Mouse (Mus musculus) spleen, adult 2 months (tissue): ENCODE results near the gene Gtse1. TPM values are rescaled to one million over a fixed set of nuclear protein-coding genes. Genes with fewer than 3 reads are reported as not detected.

Experiments used
- DNase-seq, 2 experiments: peaks; one replicate each; pipeline versions ENCODE4 v3.0.0 to v3.0.0-alpha.2; 2012 to 2021; ENCODE audit warnings: low spot score in 2 of 2, low read depth in 1 of 2
- H3K27ac ChIP-seq: fragments of 200-500 bp; 2 replicates; pipeline ENCODE4 v1.5.1; 2012; ENCODE audit warnings: low read length, inconsistent platforms; ENCODE audit not compliant: insufficient read depth
- H3K27me3 ChIP-seq: fragments of 200-500 bp; 2 replicates; pipeline ENCODE4 v1.6.1; 2012; ENCODE audit warnings: mild to moderate bottlenecking, moderate library complexity, low read length, inconsistent platforms; ENCODE audit not compliant: control insufficient read depth, insufficient read depth
- H3K36me3 ChIP-seq: fragments of 200-500 bp; 2 replicates; pipeline ENCODE4 v1.6.1; 2012; ENCODE audit warnings: mild to moderate bottlenecking, low read length, inconsistent platforms; ENCODE audit not compliant: control insufficient read depth, insufficient read depth
- H3K4me1 ChIP-seq: fragments of 200-500 bp; 2 replicates; pipeline ENCODE4 v1.6.1; 2011; ENCODE audit warnings: inconsistent platforms; ENCODE audit not compliant: control insufficient read depth, insufficient read depth, insufficient read length
- H3K4me3 ChIP-seq: fragments of 200-500 bp; 2 replicates; pipeline ENCODE4 v1.5.1; 2011; ENCODE audit warnings: mild to moderate bottlenecking, inconsistent platforms; ENCODE audit not compliant: insufficient read depth, insufficient read length; ENCODE audit errors: extremely low read depth
- CTCF ChIP-seq: fragments of 200-500 bp; IDR thresholded peaks from 2 replicates; pipeline ENCODE4 v1.5.1; 2011; ENCODE audit warnings: mild to moderate bottlenecking, inconsistent platforms; ENCODE audit not compliant: insufficient read depth, insufficient read length, insufficient replicate concordance; ENCODE audit errors: extremely low read depth
- POLR2A ChIP-seq: fragments of 200-500 bp; IDR thresholded peaks from 2 replicates; pipeline ENCODE4 v1.6.1; 2011; ENCODE audit warnings: low read depth, low read length, inconsistent platforms
- WGBS: fragments of 180-500 bp; shearing (Covaris S2); methylation state at CpG from one replicate; pipeline ENCODE4 v1.1.7; 2018; 5-methylcytosine and 5-hydroxymethylcytosine counted together
- polyA plus RNA-seq: library from polyadenylated mRNA; depleted of rRNA; stranded (reverse); fragments of >200 nt; gene quantifications from 2 replicates; pipeline ENCODE4 v1.2.3, GENCODE M21; 2012

The Gtse1 gene
- polyA plus RNA-seq, 1 experiment = 5.2 TPM

- H3K27me3 ChIP-seq = no peaks in the 10 kb centered on the region
- no peaks in the 10 kb centered on the region for H3K4me1 ChIP-seq
- peaks cover 26% of the 10 kb centered on the region for H3K36me3 ChIP-seq
- H3K27ac ChIP-seq = no peak overlapping the region
- WGBS = 87% methylated on average over 13 of the region's 13 CpGs
- no peak overlapping the region for H3K4me3 ChIP-seq
- DNase-seq = no peak
- TF ChIP-seq CTCF (no peak), POLR2A (no peak)
Measured at GRCm38 (mm10) chr15:85892498-85893118, 33.1 kb downstream of the Gtse1 start.

- no peaks in the 10 kb centered on the region for H3K4me1 ChIP-seq
- peaks cover 25% of the 10 kb centered on the region for H3K36me3 ChIP-seq
- no peak for TF ChIP-seq POLR2A
- no peak for TF ChIP-seq CTCF
- DNase-seq = no peak
- no peak overlapping the region for H3K27ac ChIP-seq
- H3K4me3 ChIP-seq = no peak overlapping the region
- no peaks in the 10 kb centered on the region for H3K27me3 ChIP-seq
- 91% methylated on average over 7 of the region's 7 CpGs for WGBS
Measured at GRCm38 (mm10) chr15:85893871-85894270, 34.3 kb downstream of the Gtse1 start.

GRCm38 (mm10) chr15:85896284-85896683, 36.7 kb downstream of the Gtse1 start:
- DNase-seq = peak; percentile 48 to 78
- Histone ChIP-seq H3K27ac (no peak overlapping the region), H3K27me3 (no peaks in the 10 kb centered on the region), H3K4me1 (no peaks in the 10 kb centered on the region), H3K36me3 (peaks cover 15% of the 10 kb centered on the region), H3K4me3 (no peak overlapping the region)
- TF ChIP-seq POLR2A = no peak
- peak; percentile 88; the same call in 1 of the 2 replicates for TF ChIP-seq CTCF
- 26% methylated on average over 8 of the region's 8 CpGs for WGBS

- H3K4me3 ChIP-seq = no peak overlapping the region
- no peaks in the 10 kb centered on the region for H3K4me1 ChIP-seq
- H3K27ac ChIP-seq = no peak overlapping the region
- no peak for TF ChIP-seq POLR2A
- TF ChIP-seq CTCF = no peak
- no peaks in the 10 kb centered on the region for H3K27me3 ChIP-seq
- H3K36me3 ChIP-seq = peaks cover 15% of the 10 kb centered on the region
- WGBS = 88% methylated on average over 10 of the region's 10 CpGs
- DNase-seq = no peak
Measured at GRCm38 (mm10) chr15:85897113-85897512, 37.6 kb downstream of the Gtse1 start.

GRCm38 (mm10) chr15:85899396-85899795, 39.9 kb downstream of the Gtse1 start:
- H3K4me1 ChIP-seq = no peaks in the 10 kb centered on the region
- DNase-seq = no peak
- WGBS = 92% methylated on average over 6 of the region's 6 CpGs
- H3K36me3 ChIP-seq = peaks cover 10% of the 10 kb centered on the region
- no peak overlapping the region for H3K27ac ChIP-seq
- TF ChIP-seq CTCF (no peak), POLR2A (no peak)
- no peaks in the 10 kb centered on the region for H3K27me3 ChIP-seq
- no peak overlapping the region for H3K4me3 ChIP-seq

- Histone ChIP-seq H3K36me3 (peaks cover 6% of the 10 kb centered on the region), H3K27ac (no peak overlapping the region), H3K4me3 (no peak overlapping the region), H3K27me3 (no peaks in the 10 kb centered on the region), H3K4me1 (no peaks in the 10 kb centered on the region)
- WGBS = 86% methylated on average over 8 of the region's 8 CpGs
- no peak for DNase-seq
- TF ChIP-seq POLR2A (no peak), CTCF (no peak)
Measured at GRCm38 (mm10) chr15:85900318-85900717, 40.8 kb downstream of the Gtse1 start.

GRCm38 (mm10) chr15:85900801-85901200, 41.3 kb downstream of the Gtse1 start:
- H3K36me3 ChIP-seq = peaks cover 6% of the 10 kb centered on the region
- H3K4me3 ChIP-seq = no peak overlapping the region
- H3K27ac ChIP-seq = no peak overlapping the region
- DNase-seq = no peak
- 86% methylated on average over 12 of the region's 12 CpGs for WGBS
- TF ChIP-seq CTCF (no peak), POLR2A (no peak)
- H3K27me3 ChIP-seq = no peaks in the 10 kb centered on the region
- no peaks in the 10 kb centered on the region for H3K4me1 ChIP-seq
